Mouse (Mus musculus) neural tube, embryonic 15.5 days (tissue): ENCODE results near the gene Rwdd2b. TPM values are rescaled to one million over a fixed set of nuclear protein-coding genes. Genes with fewer than 3 reads are reported as not detected.

Source experiments
- ATAC-seq: fragments of 200-750 bp; cut with Nextera tagmentation; 2 replicates; pipeline ENCODE4 v1.8.0; 2017; ENCODE audit warnings: mild to moderate bottlenecking, moderate TSS enrichment, moderate library complexity; ENCODE audit not compliant: low FRiP score
- H3K27ac ChIP-seq: fragments of 300-500 bp; sonication (generic); replicated peaks from 2 replicates; pipeline ENCODE4 v1.5.1; 2015; ENCODE audit warnings: mild to moderate bottlenecking, inconsistent platforms
- H3K27me3 ChIP-seq: fragments of 300-500 bp; sonication (generic); replicated peaks from 2 replicates; pipeline ENCODE4 v1.6.1; 2015; ENCODE audit warnings: inconsistent platforms
- H3K36me3 ChIP-seq: fragments of 300-500 bp; sonication (generic); 2 replicates; pipeline ENCODE4 v1.6.1; 2015; ENCODE audit warnings: inconsistent platforms
- H3K4me1 ChIP-seq: fragments of 300-500 bp; sonication (generic); 2 replicates; pipeline ENCODE4 v1.6.1; 2015; ENCODE audit warnings: inconsistent platforms
- H3K4me2 ChIP-seq: fragments of 300-500 bp; sonication (generic); 2 replicates; pipeline ENCODE4 v1.6.1; 2015; ENCODE audit warnings: inconsistent platforms, mild to moderate bottlenecking, moderate library complexity
- H3K4me3 ChIP-seq: fragments of 300-500 bp; sonication (generic); replicated peaks from 2 replicates; pipeline ENCODE4 v1.5.1; 2015; ENCODE audit warnings: mild to moderate bottlenecking, inconsistent platforms
- H3K9ac ChIP-seq: fragments of 300-500 bp; sonication (generic); replicated peaks from 2 replicates; pipeline ENCODE4 v1.6.1; 2015; ENCODE audit warnings: mild to moderate bottlenecking, inconsistent platforms
- H3K9me3 ChIP-seq: fragments of 300-500 bp; sonication (generic); replicated peaks from 2 replicates; pipeline ENCODE4 v1.6.1; 2016; ENCODE audit warnings: inconsistent platforms
- WGBS: fragments of 180-500 bp; shearing (Covaris S2); methylation state at CpG from one replicate; pipeline ENCODE4 v1.1.7; 2015; ENCODE audit warnings: mixed read lengths; 5-methylcytosine and 5-hydroxymethylcytosine counted together
- polyA plus RNA-seq: library from polyadenylated mRNA; unstranded; fragments of >200 nt; fragmentation: Nextera tagmentation; extraction: Ambion mirVana; gene quantifications from 2 replicates; pipeline ENCODE4 v1.2.1, GENCODE M21; 2015

The Rwdd2b gene
- 16.5 and 16.7 TPM in 2 replicates for polyA plus RNA-seq

- peaks cover 6% of the 10 kb centered on the region; the same call in 1 of the 2 replicates for H3K36me3 ChIP-seq
- ATAC-seq, result peak; percentile 97
- no peaks in the 10 kb centered on the region for H3K9me3 ChIP-seq
- H3K4me3 ChIP-seq, result peak within 1 kb of the TSS; percentile 85
- H3K9ac ChIP-seq, result peak within 1 kb of the TSS; percentile 90
- WGBS, result under 1% methylated on average over 38 of the region's 38 CpGs
- 0 out of 2 replicates have a peak, but pooled peaks cover 4% of the 10 kb centered on the region for H3K27me3 ChIP-seq
- H3K4me2 ChIP-seq, result peak within 1 kb of the TSS; percentile 78
- H3K27ac ChIP-seq, result peak within 1 kb of the TSS; percentile 98
- peaks cover 19% of the 10 kb centered on the region for H3K4me1 ChIP-seq
Measured at GRCm38 (mm10) chr16:87440184-87440686, at the start of gene Rwdd2b. Gene Rwdd2b, minus strand, starts transcription at chr16:87440573.

DNA sequence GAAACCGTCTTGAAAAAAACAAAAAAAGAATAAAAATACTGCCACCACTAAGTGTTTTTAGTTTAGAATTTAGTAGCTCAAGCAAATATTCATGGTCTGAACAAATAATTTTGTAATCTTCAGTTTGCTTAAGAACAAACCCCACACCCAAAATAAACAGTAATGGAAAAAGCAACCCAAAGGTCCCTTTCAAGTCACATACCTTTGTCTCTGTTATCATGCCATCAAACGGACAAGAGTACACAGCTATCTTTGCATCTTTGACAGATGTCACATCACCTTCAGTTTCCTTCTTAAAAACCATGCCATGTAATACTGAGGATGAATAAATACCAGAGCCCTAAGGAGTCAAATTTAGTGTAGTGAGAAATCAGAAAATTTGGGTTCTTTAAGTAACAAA lies 48.2 kb upstream of the Rwdd2b start:
- H3K4me3 ChIP-seq, result no peak overlapping the region
- WGBS, result 92% methylated on average over 2 of the region's 2 CpGs
- H3K36me3 ChIP-seq, result peaks cover 90% of the 10 kb centered on the region
- H3K4me1 ChIP-seq, result no peaks in the 10 kb centered on the region
- no peak overlapping the region for H3K4me2 ChIP-seq
- no peaks in the 10 kb centered on the region for H3K9me3 ChIP-seq
- H3K9ac ChIP-seq, result no peak overlapping the region
- ATAC-seq, result no peak
- H3K27ac ChIP-seq, result no peak overlapping the region
- H3K27me3 ChIP-seq, result no peaks in the 10 kb centered on the region

- 97% methylated on average over 5 of the region's 5 CpGs for WGBS
- no peak overlapping the region for H3K4me2 ChIP-seq
Measured at GRCm38 (mm10) chr16:87486739-87487138, 46.4 kb upstream of the Rwdd2b start.

DNA sequence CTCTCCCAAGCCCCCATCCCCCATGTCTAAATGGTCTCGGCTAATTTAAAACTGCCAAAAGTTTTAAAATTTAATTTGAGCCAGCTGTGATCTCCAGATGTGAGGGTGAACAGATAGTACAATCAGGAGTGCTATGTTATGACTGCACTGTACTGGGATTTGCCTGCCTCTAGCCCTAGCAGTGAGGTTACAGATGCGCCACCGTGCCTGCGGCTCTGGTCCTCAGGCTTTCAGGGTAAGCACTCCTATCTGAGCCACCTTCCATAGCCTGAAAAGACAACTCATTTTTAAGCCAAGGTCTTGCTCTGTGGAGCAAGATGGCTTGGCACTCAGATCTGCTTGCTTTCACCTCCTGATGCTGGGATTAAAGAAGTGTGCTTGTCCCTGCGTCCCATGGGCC lies 44.0 kb upstream of the Rwdd2b start:
- Histone ChIP-seq H3K4me3 (no peak overlapping the region), H3K9me3 (no peaks in the 10 kb centered on the region), H3K4me1 (no peaks in the 10 kb centered on the region), H3K36me3 (peaks cover 75% of the 10 kb centered on the region), H3K27me3 (no peaks in the 10 kb centered on the region), H3K9ac (no peak overlapping the region), H3K4me2 (no peak overlapping the region), H3K27ac (no peak overlapping the region)
- WGBS, result 93% methylated on average over 5 of the region's 5 CpGs
- no peak for ATAC-seq

More at GRCm38 (mm10) chr16:87486739-87487138, 46.4 kb upstream of the Rwdd2b start:
- Histone ChIP-seq H3K36me3 (peaks cover 93% of the 10 kb centered on the region), H3K27ac (no peak overlapping the region), H3K4me3 (no peak overlapping the region), H3K9ac (no peak overlapping the region), H3K9me3 (no peaks in the 10 kb centered on the region), H3K27me3 (no peaks in the 10 kb centered on the region), H3K4me1 (no peaks in the 10 kb centered on the region)
- no peak for ATAC-seq

DNA sequence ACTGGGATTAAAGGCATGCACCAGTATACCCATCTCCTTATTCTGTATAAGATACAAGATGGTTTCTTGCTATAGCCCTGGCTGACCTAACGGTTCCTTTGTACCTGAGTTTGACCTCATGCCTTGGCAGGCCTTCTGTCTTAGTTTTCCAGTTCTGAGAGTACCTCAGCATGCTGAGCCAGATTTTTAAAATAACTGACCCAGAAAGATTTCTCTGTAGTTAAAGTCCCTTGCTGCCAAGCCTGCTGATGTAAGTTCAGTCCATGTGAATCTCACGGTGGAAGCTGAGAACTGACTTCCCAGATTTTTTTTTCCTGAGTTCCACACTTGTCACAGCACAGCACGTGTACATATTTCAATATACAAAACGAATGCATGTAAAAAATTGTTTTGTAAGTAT lies 30.2 kb upstream of the Rwdd2b start:
- no peak for ATAC-seq
- Histone ChIP-seq H3K4me2 (no peak overlapping the region), H3K27me3 (no peaks in the 10 kb centered on the region), H3K4me1 (no peaks in the 10 kb centered on the region), H3K9ac (no peak overlapping the region), H3K27ac (no peak overlapping the region), H3K9me3 (no peaks in the 10 kb centered on the region), H3K36me3 (peaks cover 74% of the 10 kb centered on the region), H3K4me3 (no peak overlapping the region)
- 93% methylated on average over 4 of the region's 4 CpGs for WGBS

DNA sequence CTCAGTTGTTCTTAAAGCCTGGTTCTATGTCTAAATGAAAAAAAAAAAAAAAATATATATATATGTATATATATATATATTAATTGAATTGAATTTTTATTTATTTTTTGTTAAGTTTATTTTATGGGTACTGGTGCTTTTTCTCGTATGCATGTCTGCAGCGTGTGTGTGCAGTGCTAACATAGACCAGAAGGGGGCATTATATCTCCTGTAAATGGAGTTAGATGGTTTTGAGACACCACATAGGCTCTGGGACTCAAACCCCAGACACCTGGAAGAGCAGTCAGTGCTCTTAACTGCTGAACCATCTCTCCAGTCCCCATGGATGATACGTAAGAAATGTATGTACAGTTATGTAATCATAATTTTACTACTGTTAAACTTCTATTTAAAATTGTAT lies 18.4 kb upstream of the Rwdd2b start:
- Histone ChIP-seq H3K4me1 (peaks cover 26% of the 10 kb centered on the region), H3K4me3 (no peak overlapping the region), H3K9me3 (no peaks in the 10 kb centered on the region), H3K36me3 (peaks cover 25% of the 10 kb centered on the region), H3K27ac (no peak overlapping the region), H3K27me3 (no peaks in the 10 kb centered on the region), H3K9ac (no peak overlapping the region), H3K4me2 (no peak overlapping the region)
- WGBS, result 96% methylated on average over 3 of the region's 3 CpGs
- ATAC-seq, result no peak

DNA sequence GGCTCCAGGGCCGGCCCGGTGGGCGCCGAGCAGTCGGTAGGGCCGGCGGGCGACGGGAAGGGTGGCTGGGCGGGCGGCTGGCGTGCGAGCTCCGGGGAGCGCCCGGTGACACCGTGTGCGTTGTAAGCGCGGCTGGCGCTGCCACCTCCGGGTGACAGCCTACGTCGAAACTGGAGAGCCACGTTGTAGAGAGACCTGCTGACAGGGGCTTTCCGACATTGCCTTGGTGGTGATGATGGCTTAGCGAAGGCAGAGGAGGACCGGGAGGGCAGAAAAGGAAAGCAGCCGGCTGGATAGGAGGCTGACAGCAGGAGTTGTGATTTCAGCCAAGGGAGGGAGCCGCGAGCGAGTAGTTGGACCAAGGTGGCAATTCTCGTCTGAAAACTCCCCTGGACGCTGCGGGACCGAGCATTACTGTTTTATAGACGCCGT lies 14.8 kb upstream of the Rwdd2b start:
- Histone ChIP-seq H3K36me3 (peaks cover 9% of the 10 kb centered on the region), H3K9me3 (no peaks in the 10 kb centered on the region), H3K27me3 (no peaks in the 10 kb centered on the region), H3K27ac (peak overlapping the region; percentile 86), H3K4me2 (peak overlapping the region; percentile 87), H3K4me3 (peak overlapping the region; percentile 69), H3K4me1 (peaks cover 26% of the 10 kb centered on the region), H3K9ac (peak overlapping the region; percentile 90)
- ATAC-seq, result peak; percentile 72
- WGBS, result under 1% methylated on average over 38 of the region's 38 CpGs

DNA sequence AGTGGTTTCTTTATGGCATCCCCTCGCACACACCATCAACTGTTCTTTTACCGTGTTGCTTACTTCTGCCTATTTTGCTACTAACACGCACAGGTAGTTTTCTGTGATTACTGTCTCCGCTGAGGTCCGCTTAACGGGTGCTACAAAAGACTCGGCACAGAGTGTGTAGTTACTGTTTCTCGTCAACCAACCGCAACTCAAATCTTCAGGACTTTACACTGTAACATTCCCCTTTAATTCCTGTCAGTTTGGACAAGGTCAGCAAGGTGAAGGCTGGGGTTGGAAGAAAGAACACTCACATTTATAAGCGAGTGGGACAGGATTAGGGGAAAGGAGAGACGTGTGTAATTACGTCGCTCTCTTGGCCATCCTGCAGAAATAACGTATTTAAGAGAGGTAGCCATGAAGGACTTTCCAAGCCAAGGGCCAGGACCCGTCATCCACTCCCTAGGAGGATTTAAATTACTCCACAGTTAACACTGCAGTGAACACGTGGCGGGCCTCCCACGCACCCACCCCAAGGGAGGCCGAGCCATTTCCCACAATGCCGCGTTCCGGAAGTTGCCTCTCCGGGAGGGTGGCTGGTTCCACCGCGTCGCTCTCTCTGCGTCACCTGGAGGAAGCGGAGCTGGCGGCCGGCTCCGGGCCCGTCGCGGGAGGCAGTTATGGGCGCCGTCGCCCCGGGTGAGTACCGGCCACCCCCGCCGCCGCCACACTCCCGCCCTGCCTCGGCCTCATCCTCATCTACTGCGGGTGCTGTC lies 14.2 kb upstream of the Rwdd2b start, which contains the start of gene Usp16:
Gene Usp16, plus strand, starts transcription at position 285 of the 761 bp plus-strand sequence.
- peak; percentile 98 for ATAC-seq
- WGBS, result 6% methylated on average over 45 of the region's 45 CpGs
- Histone ChIP-seq H3K36me3 (peaks cover 5% of the 10 kb centered on the region), H3K9me3 (no peaks in the 10 kb centered on the region), H3K9ac (peak within 1 kb of the TSS; percentile 90), H3K4me2 (peak within 1 kb of the TSS; percentile 87), H3K4me3 (peak within 1 kb of the TSS; percentile 69), H3K27me3 (no peaks in the 10 kb centered on the region), H3K4me1 (peaks cover 26% of the 10 kb centered on the region), H3K27ac (peak within 1 kb of the TSS; percentile 86)

DNA sequence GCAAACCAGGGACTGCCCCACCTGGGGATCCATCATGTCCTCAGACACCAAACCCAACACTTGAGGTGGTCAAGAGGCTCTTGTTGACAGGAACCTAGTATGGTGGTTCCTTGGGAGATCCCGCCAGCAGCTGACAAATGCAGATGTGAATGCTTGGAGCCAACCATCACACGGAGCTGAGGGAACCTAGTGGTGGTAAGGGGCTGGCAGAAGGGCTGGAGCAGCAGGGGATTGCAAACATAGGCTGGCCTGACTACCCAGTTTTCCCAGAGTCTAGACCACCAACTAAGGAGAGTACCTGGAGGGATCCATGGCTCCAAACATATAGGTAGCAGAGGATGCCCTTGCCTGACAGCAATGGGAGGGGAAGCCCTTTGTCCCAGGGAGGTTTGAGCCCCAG lies 12.9 kb upstream of the Rwdd2b start:
- Histone ChIP-seq H3K4me2 (no peak overlapping the region), H3K27me3 (no peaks in the 10 kb centered on the region), H3K4me3 (no peak overlapping the region), H3K4me1 (peaks cover 26% of the 10 kb centered on the region), H3K27ac (no peak overlapping the region), H3K9me3 (no peaks in the 10 kb centered on the region), H3K9ac (no peak overlapping the region), H3K36me3 (no peaks in the 10 kb centered on the region)
- WGBS, result 84% methylated on average over 2 of the region's 2 CpGs
- ATAC-seq, result no peak

DNA sequence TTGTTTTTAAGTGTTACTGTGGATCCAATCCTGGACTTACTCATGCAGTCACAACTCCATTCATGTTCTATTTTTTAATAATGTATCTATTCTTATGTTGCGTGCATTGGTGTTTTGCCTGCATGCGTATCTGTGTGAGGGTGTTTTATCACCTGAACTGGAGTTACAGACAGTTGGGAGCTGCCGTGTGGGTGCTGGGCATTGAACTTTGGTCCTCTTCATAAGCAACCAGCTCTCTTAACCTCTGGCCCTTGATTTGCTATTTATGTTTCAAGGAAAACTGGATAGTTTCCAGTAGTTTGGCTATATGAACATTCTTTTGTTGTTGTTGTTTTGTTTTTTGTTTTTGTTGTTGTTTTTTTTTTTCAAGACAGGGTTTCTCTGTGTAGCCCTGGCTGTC lies 5.2 kb upstream of the Rwdd2b start:
- Histone ChIP-seq H3K4me3 (no peak overlapping the region), H3K4me1 (peaks cover 11% of the 10 kb centered on the region), H3K9me3 (no peaks in the 10 kb centered on the region), H3K4me2 (no peak overlapping the region), H3K27me3 (0 out of 2 replicates have a peak, but pooled peaks cover 4% of the 10 kb centered on the region), H3K9ac (no peak overlapping the region), H3K27ac (no peak overlapping the region), H3K36me3 (no peaks in the 10 kb centered on the region)
- 96% methylated on average over 3 of the region's 3 CpGs for WGBS
- ATAC-seq, result no peak

- no peaks in the 10 kb centered on the region for H3K9me3 ChIP-seq
- H3K36me3 ChIP-seq, result no peaks in the 10 kb centered on the region
- 0 out of 2 replicates have a peak, but pooled peaks cover 4% of the 10 kb centered on the region for H3K27me3 ChIP-seq
- no peak overlapping the region for H3K4me2 ChIP-seq
- H3K27ac ChIP-seq, result no peak overlapping the region
- H3K9ac ChIP-seq, result no peak overlapping the region
- ATAC-seq, result no peak
- no peak overlapping the region for H3K4me3 ChIP-seq
- H3K4me1 ChIP-seq, result peaks cover 11% of the 10 kb centered on the region
Measured at GRCm38 (mm10) chr16:87445110-87445509, 4.7 kb upstream of the Rwdd2b start.

DNA sequence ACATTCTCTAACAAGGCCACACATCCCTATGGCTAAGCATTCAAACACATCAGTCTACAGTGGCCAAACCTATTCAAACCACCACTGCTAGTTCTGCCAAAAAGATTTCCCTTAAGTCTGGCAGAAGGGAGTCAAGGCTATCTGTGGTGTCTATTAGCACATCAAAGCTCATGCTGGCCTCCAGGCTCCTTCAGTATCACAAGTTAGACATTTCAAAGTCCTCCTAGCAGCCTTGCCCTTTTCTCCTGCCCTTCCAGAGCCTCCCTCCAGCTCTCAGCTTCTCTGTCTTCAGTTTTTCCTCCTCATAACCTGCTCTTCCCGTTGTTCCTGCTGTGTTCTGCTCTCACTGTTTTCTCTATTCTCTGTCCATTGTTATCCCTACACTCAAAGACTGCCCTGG lies 3.7 kb upstream of the Rwdd2b start:
- ATAC-seq, result no peak
- no peaks in the 10 kb centered on the region for H3K36me3 ChIP-seq
- WGBS, result 63% methylated on average over 1 of the region's 1 CpGs

More for the DNA sequence above, 3.7 kb upstream of the Rwdd2b start:
- Histone ChIP-seq H3K4me1 (peaks cover 19% of the 10 kb centered on the region), H3K9me3 (no peaks in the 10 kb centered on the region), H3K9ac (no peak overlapping the region), H3K4me2 (no peak overlapping the region), H3K4me3 (no peak overlapping the region), H3K27ac (no peak overlapping the region), H3K27me3 (0 out of 2 replicates have a peak, but pooled peaks cover 4% of the 10 kb centered on the region)
